Mouse (Mus musculus) gonadal fat pad, adult 2 months (tissue): Measurements from ENCODE around the gene Pop5. TPM values are rescaled to one million over a fixed set of nuclear protein-coding genes. Genes with fewer than 3 reads are reported as not detected.

Source experiments
- DNase-seq: peaks from one replicate; pipeline ENCODE4 v3.0.0-alpha.2; 2012; ENCODE audit warnings: low read depth
- polyA plus RNA-seq: library from polyadenylated mRNA; depleted of rRNA; stranded (reverse); fragments of >200 nt; gene quantifications from 2 replicates; pipeline ENCODE4 v1.2.3, GENCODE M21; 2012

The Pop5 gene
- polyA plus RNA-seq, 1 experiment = 125 TPM

DNA sequence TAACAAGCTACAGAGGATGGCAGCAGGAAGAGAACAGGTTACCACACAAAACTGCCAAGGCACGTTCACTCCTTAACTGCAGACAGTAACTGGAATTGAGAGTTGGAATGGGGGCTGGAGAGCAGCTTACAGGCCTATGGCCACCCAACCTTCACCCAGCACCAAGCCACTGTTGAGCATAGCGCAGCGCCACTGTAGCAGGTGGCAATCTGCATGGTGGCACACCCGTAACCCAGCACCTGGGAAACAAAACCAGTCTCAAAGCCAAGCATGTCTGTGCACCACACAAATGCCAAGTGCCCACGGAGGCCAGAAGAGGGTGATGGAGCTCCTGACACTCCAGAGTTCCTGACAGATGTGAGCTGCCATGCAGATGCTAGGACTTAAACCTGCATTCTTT lies 30.7 kb downstream of the Pop5 start:
- no peak for DNase-seq

GRCm38 (mm10) chr5:115266787-115267468 lies 31.3 kb downstream of the Pop5 start:
- no peak for DNase-seq

DNA sequence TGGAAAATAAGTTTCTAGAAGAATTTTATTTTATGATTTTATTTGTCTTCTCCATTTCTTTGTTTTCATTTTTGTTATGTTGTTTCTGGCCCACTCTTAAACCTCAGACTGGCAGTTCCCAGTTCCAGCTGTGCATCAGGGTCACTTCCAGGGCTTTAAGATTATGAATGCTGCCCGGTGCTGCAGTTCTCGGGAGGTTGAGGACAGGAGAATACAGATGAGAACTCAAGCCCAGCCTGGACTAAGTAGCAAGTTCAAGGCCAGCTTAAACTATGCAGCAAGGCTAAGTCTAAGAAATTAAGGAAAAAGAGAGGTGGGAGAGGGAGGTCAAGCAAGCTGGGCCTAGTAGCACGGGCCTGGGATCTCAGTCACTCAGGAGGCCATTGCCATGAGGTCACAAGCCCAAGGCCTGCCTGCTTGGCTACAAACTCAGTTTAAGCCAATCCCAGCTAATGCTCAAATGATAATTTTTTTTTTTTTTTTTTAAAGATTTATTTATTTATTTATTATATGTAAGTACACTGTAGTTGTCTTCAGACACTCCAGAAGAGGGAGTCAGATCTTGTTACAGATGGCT lies 31.9 kb downstream of the Pop5 start:
- DNase-seq = no peak

DNA sequence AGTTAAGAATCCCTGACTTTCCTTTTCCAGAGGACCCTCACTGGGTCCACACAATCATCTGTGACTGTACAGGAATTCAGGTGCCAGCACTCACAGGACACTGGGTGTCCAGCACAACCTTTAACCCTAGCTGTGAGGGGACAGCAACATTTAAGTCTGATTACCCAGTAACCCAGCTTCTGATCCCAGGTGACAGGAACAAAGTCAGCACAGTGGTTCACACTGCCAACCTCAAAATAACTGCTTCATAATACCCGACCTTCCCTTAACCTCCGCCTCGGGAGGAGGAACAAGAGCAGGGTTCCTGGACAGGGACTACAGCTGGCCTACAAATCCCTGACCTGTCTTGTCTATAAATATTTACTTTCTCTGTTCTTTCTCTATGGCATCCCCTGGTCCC lies 32.6 kb downstream of the Pop5 start:
- DNase-seq = no peak

- DNase-seq = no peak
These were observed 34.3 kb downstream of the Pop5 start for GRCm38 (mm10) chr5:115269969-115270368.

- DNase-seq = no peak
These were observed 36.5 kb downstream of the Pop5 start for GRCm38 (mm10) chr5:115271931-115272811.

DNA sequence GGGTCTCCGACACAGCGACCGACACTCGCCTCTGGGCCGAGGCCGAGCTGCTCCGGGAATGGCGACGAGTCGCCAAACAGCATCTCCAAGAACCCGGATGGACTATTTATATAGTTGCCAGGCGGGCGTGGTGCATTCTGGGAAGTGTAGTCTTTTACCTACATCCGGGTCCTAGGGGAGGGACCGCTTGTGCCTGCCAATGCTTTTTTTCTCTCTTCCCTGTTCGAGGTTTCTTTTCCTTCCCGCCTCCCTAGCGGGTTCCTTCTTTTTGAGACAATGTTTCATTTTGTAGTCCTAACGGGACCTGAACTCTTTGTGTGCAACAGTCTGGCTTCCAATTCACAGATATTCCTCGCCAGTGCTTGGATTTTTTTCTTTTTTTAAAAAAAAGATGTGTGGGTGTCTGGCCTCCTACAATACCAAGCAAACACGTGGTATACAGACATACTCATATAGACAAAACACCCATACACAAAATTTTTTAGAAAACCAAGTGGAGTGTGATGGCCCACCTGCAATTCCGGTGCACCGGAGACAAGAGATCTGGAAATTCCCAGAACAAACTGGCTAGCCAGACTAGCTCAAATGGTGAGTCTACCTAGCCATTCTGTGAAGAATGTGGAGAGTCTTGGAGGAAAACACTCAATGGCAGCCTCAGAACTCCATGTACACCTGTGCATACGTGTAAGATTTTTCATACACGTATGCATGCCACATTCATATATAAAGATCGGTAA lies 37.3 kb downstream of the Pop5 start, which contains the start of gene Rnf10:
Gene Rnf10 (minus strand): TSS at position 87 of the 737 bp plus-strand sequence.
- DNase-seq = peak; percentile 68

DNA sequence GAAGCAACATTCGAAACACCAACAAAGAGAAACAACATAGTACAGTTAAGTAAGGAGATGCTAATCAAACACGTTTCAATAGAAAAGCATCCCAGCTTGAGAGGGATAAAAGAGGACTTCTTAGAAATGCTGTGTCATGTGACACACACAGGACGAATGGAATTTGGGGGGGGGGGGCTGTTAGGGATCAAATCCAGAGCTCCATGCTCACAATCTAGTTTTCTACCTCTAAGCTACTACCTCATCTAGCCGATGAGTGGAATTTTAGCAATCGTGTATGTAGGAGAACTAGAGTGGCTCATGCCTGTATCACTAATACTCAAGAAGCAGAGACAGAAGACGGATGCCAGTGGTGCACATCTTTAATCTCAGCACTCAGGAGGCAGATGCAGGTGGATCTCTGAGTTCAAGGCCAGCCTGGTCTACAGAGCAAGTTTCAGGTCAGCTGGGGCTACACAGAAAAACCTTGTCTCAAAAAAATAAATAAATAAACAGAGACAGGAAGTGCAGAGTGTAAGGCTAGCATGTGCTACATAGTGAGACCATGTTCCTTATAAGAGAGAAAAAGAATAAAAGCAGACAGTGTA lies 38.0 kb downstream of the Pop5 start:
- DNase-seq = no peak

- no peak for DNase-seq
These were observed 38.7 kb downstream of the Pop5 start for GRCm38 (mm10) chr5:115274353-115274752.

- DNase-seq = no peak
These were observed 39.1 kb downstream of the Pop5 start for GRCm38 (mm10) chr5:115274771-115275170.

- no peak for DNase-seq
These were observed 40.4 kb downstream of the Pop5 start for GRCm38 (mm10) chr5:115275998-115276397.

- no peak for DNase-seq
These were observed 42.4 kb downstream of the Pop5 start for GRCm38 (mm10) chr5:115278053-115278452.

- DNase-seq = no peak
These were observed 43.1 kb downstream of the Pop5 start for GRCm38 (mm10) chr5:115278785-115279184.

GRCm38 (mm10) chr5:115279226-115280049 lies 43.8 kb downstream of the Pop5 start, which contains the start of gene Coq5:
Gene Coq5 (plus strand): TSS chr5:115279666.
- DNase-seq = no peak

GRCm38 (mm10) chr5:115280050-115280687 lies 44.5 kb downstream of the Pop5 start:
- DNase-seq = no peak

GRCm38 (mm10) chr5:115284735-115285134 lies 49.1 kb downstream of the Pop5 start:
- no peak for DNase-seq

DNA sequence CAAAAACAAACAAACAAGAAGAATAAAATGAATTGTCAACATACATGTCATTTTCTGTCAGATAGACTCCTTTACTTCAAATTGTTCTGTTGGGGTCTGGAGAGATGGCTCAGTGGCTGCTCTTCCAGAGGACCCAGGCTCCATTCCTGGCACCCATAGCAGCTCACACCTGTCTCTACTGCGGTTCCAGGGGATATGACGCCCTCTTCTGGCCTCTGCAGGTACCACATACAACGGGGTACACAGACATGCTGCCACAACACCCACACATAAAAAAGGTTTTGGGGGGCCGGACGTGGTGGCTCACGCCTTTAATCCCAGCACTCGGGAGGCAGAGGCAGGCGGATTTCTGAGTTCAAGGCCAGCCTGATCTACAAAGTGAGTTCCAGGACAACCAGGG lies 58.5 kb downstream of the Pop5 start:
- DNase-seq = no peak
